Mouse (Mus musculus): ENCODE data around the gene Gstm7.
"Not testable (repeated sequence)": the region's sequence is repeated elsewhere in the genome, so short reads cannot be mapped to it uniquely, and the experiment has no call there.

Gene Gstm7

GRCm38 (mm10) chr3:107935888-107936287 lies 4.3 kb upstream of the Gstm7 start:
- no peak for DNase-seq (ENCODE audit: extremely low read depth, low read depth, low spot score)

DNA sequence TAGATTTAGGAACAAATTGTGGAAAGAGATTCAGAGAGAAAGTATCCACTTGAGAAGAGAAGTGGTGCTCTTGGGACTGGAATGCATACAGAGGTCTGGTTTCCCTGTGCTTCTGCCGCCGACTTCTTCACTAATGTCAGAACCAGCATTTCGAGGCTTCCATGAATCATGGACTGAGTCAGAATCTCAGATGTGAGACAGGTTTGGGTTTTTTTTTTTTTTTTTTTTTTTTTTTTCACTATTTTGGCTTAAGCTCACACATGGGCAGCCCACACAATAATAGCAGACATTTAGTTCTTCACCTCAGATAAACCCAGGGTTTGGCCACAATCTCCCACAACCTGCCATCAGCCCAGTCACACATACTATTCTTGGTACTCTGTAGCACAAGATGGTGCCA lies 3.7 kb upstream of the Gstm7 start:
- DNase-seq (ENCODE audit: extremely low read depth, low read depth, low spot score), result no peak

DNA sequence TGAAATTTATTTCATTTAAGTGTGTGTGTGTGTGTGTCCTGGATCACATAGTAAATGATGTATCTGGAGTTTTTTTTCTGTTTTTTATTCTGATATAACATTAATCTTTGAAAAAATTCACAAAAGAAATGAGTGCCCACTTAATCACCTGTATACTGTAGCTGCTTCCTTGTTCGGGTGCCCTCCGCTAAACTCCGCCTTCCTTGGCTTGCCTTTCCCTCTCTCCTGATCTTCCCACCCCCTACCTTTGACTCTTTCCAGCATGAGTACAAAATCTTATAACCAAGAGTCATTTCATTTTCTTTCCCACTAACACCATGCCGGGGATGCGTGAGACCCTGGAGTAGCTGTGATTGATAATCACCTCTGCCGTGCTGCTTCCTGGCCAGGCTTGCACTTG lies 511 bp upstream of the Gstm7 start:
- no peak for DNase-seq (ENCODE audit: extremely low read depth, low read depth, low spot score)

DNA sequence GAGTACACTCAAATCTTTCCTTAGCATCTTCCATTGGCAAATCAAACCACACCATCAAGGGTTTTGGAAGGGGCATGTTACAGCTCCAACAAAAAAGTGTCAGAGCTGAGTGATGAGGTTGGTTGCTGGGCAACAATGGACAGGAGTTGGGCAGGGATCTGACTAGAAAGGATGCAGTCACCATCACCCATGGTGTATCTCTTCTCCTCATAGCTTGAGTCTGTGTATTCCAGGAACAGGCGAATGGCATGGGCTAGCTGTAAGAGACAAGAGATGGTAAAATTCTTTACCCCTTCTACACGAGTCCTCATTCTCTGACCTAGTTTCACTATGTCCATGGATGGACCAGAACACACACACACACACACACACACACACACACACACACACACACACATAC lies 483 bp downstream of the Gstm7 start:
- no peak for DNase-seq (ENCODE audit: extremely low read depth, low read depth, low spot score)

DNA sequence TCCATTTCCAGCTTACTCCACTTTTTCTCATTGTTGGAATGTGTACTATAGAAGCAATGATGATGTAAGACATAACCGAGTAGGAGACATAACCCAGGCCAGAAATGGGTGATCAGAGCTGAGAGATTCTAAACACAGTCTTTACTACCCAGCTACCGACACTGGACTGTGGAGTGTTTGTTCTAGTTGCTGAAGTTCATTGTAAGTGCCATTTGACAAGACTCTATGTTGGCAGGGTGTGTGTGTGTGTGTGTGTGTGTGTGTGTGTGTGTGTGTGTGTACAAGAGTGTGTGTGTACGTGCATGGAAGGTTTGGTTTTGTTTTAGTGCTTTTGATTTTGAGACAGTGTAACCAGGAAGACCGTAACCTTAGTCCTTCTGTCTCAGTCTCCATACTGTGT lies 1.9 kb downstream of the Gstm7 start:
- DNase-seq (ENCODE audit: extremely low read depth, low read depth, low spot score), result no peak

- DNase-seq (ENCODE audit: extremely low read depth, low read depth, low spot score), result no peak
These were observed 2.4 kb downstream of the Gstm7 start for GRCm38 (mm10) chr3:107929243-107929642.

GRCm38 (mm10) chr3:107928691-107929090 lies 2.9 kb downstream of the Gstm7 start:
- DNase-seq (ENCODE audit: extremely low read depth, low read depth, low spot score), result no peak

DNA sequence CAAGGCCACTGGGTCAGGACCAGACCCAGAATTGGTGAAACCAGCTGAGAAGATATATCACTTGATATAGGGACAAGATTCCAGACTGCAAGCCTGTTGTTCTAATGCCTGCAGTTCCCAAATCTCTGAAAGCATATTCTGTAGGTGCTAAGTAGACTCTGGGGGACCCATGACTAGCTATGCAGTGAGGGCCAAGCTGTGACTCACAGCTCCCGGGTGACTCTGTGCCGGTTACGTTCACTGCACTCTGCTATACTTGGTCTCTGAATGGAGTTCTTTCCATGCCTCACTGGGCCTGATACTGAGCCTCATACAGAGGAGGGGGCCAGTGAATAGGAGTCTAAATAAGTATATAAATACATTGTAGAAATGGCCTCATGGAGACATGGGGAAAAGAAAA lies 3.8 kb downstream of the Gstm7 start:
- no peak for DNase-seq (ENCODE audit: extremely low read depth, low read depth, low spot score)

GRCm38 (mm10) chr3:107925335-107925734 lies 6.3 kb downstream of the Gstm7 start:
- DNase-seq (ENCODE audit: extremely low read depth, low read depth, low spot score), result no peak

DNA sequence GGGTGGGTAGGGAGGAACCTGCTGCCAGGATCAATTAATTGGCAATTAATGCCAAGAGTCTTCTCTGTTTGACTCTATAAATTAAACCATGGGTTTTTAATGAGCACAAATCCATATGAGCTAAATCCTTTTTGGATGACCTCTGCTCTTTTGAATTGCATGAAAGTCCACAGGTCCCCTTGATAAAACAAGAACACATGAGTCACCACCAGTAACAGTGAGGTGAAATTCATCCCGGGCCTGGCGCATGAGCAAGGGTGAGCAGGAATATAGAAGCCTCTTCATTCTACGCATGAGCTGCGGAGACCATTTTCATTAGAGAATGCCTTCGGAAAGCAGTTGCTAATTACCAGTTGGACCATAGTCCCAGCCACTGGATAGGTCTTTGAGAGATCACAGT lies 11.3 kb downstream of the Gstm7 start:
- no peak for DNase-seq (ENCODE audit: extremely low read depth, low read depth, low spot score)

GRCm38 (mm10) chr3:107917783-107918408 lies 13.7 kb downstream of the Gstm7 start:
- no peak for DNase-seq (ENCODE audit: extremely low read depth, low read depth, low spot score)

DNA sequence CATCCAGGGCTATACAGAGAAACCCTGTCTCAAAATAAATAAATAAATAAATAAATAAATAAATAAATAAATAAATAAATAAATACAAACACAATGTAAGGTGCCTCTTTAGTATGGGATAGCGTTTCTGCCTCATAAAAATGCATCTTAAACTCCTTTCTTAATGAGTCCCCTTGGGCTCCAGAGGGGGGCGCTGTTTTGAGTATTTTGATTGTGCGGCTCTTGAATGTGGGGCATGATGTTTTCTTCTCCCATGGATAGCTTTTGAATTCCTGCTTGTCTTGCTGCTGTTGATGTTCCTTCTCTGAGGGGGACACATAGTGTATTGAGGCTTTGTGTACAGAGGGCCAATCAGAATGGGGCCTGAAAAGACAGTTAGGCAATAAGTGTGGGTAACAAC lies 14.5 kb downstream of the Gstm7 start:
- no peak for DNase-seq (ENCODE audit: extremely low read depth, low read depth, low spot score)

DNA sequence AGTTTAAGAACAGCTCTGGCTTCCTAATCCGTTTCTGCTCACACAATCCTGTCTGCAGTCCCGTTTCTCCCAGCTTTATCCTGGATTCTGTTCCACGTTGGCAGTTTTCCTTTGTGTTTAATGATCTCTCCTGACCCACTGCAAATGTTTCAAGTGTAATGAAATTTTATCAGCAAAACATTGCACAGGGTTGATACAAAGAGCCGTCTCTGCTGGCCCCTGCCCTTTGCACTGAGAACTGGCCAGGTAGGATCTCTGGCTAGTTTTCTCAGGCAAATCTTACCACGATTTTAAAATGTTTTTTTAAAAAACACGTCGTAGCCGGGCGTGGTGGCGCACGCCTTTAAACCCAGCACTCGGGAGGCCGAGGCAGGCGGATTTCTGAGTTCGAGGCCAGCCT lies 14.9 kb downstream of the Gstm7 start:
- DNase-seq (ENCODE audit: extremely low read depth, low read depth, low spot score), result no peak

- no peak for DNase-seq (ENCODE audit: extremely low read depth, low read depth, low spot score)
These were observed 25.7 kb downstream of the Gstm7 start for GRCm38 (mm10) chr3:107905942-107906341.

GRCm38 (mm10) chr3:107900955-107901673 lies 30.5 kb downstream of the Gstm7 start:
- DNase-seq (ENCODE audit: extremely low read depth, low read depth, low spot score), result peak; percentile 50

GRCm38 (mm10) chr3:107898691-107899090 lies 32.9 kb downstream of the Gstm7 start:
- DNase-seq (ENCODE audit: extremely low read depth, low read depth, low spot score), result no peak

DNA sequence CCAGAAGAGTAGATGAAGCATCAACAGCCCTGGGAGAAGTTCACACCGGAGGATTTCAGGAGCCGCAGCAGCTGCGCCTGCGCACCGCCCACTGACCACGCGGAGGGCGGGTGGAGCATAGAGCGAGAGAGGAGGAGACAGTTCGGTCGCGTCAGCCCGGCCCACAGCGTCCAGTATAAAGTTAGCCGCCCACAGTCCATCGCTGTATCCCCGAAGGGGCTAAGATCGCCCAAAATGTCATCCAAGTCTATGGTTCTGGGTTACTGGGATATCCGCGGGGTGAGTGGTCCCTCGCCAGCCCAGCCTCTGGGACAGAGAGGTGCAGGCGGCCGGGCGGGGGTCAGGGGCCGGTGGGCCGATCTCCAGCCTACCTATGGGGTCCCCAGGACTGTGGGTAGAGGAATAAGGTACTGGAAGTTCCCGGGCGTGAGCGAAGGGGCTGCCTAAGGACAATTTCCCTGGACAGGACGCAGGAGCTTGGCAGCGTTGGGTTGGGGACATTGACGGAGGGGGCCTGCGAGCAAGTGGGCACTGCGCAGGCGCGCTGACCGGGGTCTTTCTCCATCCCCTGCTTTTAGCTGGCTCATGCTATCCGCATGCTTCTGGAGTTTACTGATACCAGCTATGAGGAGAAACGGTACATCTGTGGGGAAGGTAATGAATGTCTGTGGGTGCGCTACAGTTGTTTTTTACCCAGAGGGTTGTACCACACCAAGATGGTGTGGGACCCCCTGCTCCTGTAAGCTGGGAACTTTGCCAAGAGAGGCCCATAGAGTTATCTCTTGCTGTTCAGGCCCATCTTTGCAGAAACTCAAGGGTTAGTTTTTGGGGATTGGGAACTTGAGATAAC lies 35.7 kb downstream of the Gstm7 start, which contains the start of gene Gstm5:
TSS of gene Gstm5 (plus strand) at position 102 of the 850 bp plus-strand sequence.
- no peak for DNase-seq (ENCODE audit: extremely low read depth, low read depth, low spot score)

DNA sequence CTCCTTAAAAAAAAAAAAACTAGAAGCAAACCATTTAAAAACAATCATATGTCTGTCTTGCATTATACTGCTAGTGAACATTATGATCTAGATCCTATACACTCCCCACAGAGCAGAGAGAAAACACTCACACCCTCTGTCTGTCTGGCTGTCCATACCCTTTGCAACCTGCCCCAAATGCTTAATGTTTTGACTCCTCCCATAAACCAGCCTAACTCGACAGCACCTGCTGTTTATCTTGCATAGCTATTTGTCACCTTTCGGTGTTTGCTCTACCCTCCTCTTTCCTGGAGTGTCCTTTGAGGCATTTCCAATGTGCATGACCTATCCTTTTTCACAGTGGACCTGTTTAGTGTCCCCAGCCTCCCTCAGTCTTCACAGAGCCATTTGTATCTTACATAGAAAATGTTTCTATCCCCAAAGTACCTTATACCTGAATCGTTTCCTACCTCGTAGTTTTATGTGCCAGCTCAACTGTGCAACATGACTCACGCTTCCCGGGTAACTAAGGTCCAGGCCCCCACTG lies 36.4 kb downstream of the Gstm7 start:
- no peak for DNase-seq (ENCODE audit: extremely low read depth, low read depth, low spot score)

DNA sequence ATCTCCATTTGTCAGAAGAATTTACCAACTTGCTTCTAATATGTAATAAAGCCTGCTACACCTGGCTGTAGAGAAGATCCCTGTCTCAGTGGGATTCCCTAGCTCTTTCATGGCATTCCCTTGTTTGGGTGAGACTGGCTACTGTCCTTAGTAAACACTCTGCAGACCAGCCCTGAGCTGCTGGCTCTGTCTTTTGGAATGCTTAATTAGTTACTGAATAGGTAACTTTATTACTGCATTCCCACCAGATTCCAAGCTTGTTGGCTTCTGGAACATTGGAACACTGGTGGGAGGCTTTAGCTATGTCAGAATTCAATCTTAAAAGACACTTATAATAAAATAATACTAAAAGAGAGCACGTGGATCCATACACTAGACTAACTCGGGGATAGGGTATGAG lies 42.4 kb downstream of the Gstm7 start:
- not testable (repeated sequence) for DNase-seq (ENCODE audit: extremely low read depth, low read depth, low spot score)

DNA sequence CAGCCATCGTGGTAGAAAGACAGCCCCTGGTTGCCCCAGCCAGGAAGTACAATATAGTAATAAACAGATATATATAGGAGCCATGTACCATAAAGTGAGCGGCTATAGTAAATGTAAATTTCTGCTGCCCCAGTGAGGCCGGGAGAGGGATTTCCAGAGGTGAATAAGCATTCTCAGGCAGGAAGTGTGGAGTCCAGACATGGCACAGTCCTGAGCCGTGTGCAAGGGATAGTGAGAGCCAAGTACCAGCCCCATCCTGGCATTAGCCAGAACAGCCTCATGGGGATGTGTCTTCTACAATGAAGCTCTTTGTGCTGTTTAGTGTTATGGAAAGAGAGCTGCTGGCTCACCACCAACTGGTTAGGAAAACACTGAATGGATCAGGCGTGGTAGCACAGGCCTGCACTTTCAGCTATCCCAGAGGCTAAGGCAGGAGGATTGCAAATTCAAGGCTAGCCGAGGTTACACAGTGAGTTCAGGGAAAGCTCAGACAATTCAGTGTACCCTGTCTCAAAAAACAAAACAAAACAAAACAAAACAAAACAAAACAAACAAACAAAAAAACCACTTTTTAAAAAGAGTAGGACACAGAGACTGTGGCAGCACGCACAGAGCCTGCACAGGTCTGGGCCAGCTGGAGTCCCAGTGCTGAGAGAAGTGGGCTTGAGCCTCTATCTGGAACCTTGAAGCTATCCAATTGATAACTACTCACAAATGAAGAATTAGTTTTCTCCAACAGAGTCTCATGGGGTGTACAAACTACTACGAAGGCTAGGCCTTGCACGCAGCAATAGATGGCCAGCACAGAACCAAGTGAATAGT lies 43.7 kb downstream of the Gstm7 start:
- DNase-seq (ENCODE audit: extremely low read depth, low read depth, low spot score), result peak; percentile 98
